Mouse (Mus musculus) ES-E14 (cell line): ENCODE data around the gene Ropn1l.

Experiments
- CHD2 ChIP-seq: IDR thresholded peaks from 2 replicates; pipeline ENCODE4 v1.6.1; 2014; ENCODE audit warnings: mild to moderate bottlenecking, low read depth, low read length, inconsistent platforms
- MAFK ChIP-seq: IDR thresholded peaks from 2 replicates; pipeline ENCODE4 v1.6.1; 2014; ENCODE audit warnings: mild to moderate bottlenecking, low read depth, low read length, inconsistent platforms; ENCODE audit not compliant: insufficient read depth
- ZC3H11A ChIP-seq: IDR thresholded peaks from 2 replicates; pipeline ENCODE4 v1.6.1; 2012; ENCODE audit warnings: low read depth, mild to moderate bottlenecking, inconsistent platforms, low read length, borderline replicate concordance
- ZNF384 ChIP-seq: IDR thresholded peaks from 2 replicates; pipeline ENCODE4 v1.6.1; 2012; ENCODE audit warnings: low read depth, low read length, inconsistent platforms

DNA sequence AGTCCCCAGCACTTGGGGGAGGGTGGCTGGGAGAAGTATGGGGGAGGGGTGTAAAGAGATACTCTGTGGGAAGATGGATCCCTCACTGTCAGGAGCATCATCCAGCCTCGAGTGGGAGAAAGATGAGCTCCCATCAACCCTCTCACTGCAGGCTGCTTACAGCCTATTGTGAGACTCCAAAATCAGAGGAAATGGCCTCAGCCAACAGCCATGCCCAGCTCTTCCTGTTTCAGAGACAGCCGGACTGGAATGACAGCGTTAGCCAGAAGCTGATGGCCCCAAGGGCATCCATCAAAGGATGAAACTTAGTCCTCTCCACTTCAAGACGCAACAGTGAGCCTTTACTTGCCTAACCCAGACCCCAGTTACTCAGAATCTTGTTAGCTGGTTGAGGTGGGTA, 38.4 kb downstream of the Ropn1l start:
- TF ChIP-seq CHD2 (no peak), MAFK (no peak), ZNF384 (no peak), ZC3H11A (no peak)
